Mouse (Mus musculus) gastrocnemius, postnatal 10 days (tissue): ENCODE data around the gene Adcy9. TPM values are rescaled to one million over a fixed set of nuclear protein-coding genes. Genes with fewer than 3 reads are reported as not detected.

Experiments
- DNase-seq: peaks from one replicate; pipeline ENCODE4 v3.0.0; 2021; ENCODE audit warnings: mixed read lengths
- total RNA-seq, 2 experiments: library from RNA; stranded (reverse); gene quantifications; 2 replicates each; pipeline ENCODE4 v1.2.3; 2021

The Adcy9 gene
- total RNA-seq, 2 experiments from 2014 or later, result 22.3 to 22.6 TPM

GRCm38 (mm10) chr16:4418776-4419545 lies 1.3 kb downstream of the Adcy9 start:
- DNase-seq, result peak; percentile 29

- DNase-seq, result no peak
These were observed 2.2 kb downstream of the Adcy9 start for GRCm38 (mm10) chr16:4418072-4418471.

- DNase-seq, result no peak
These were observed 2.8 kb downstream of the Adcy9 start for GRCm38 (mm10) chr16:4417455-4417854.

- DNase-seq, result no peak
These were observed 5.3 kb downstream of the Adcy9 start for GRCm38 (mm10) chr16:4414881-4415585.

GRCm38 (mm10) chr16:4413988-4414880 lies 6.1 kb downstream of the Adcy9 start:
- no peak for DNase-seq

- no peak for DNase-seq
These were observed 7.0 kb downstream of the Adcy9 start for GRCm38 (mm10) chr16:4413301-4413700.

GRCm38 (mm10) chr16:4412298-4412697 lies 8.0 kb downstream of the Adcy9 start:
- DNase-seq, result no peak

- no peak for DNase-seq
These were observed 9.0 kb downstream of the Adcy9 start for GRCm38 (mm10) chr16:4411296-4411695.

GRCm38 (mm10) chr16:4407536-4407935 lies 12.8 kb downstream of the Adcy9 start:
- no peak for DNase-seq

- no peak for DNase-seq
These were observed 13.6 kb downstream of the Adcy9 start for GRCm38 (mm10) chr16:4406706-4407105.

GRCm38 (mm10) chr16:4406047-4406586 lies 14.2 kb downstream of the Adcy9 start:
- no peak for DNase-seq

GRCm38 (mm10) chr16:4404933-4405761 lies 15.2 kb downstream of the Adcy9 start:
- DNase-seq, result no peak

GRCm38 (mm10) chr16:4401109-4401508 lies 19.2 kb downstream of the Adcy9 start:
- DNase-seq, result no peak

- no peak for DNase-seq
These were observed 20.7 kb downstream of the Adcy9 start for GRCm38 (mm10) chr16:4399471-4400223.

- no peak for DNase-seq
These were observed 21.5 kb downstream of the Adcy9 start for GRCm38 (mm10) chr16:4398782-4399181.

GRCm38 (mm10) chr16:4397636-4398035 lies 22.7 kb downstream of the Adcy9 start:
- no peak for DNase-seq

- no peak for DNase-seq
These were observed 24.5 kb downstream of the Adcy9 start for GRCm38 (mm10) chr16:4395687-4396341.

- no peak for DNase-seq
These were observed 25.2 kb downstream of the Adcy9 start for GRCm38 (mm10) chr16:4394991-4395590.

- no peak for DNase-seq
These were observed 36.7 kb downstream of the Adcy9 start for GRCm38 (mm10) chr16:4383473-4384038.
